Mouse (Mus musculus) left cerebral cortex, postnatal 36 days (tissue): ENCODE measurements around the gene Iah1. TPM values are rescaled to one million over a fixed set of nuclear protein-coding genes. Genes with fewer than 3 reads are reported as not detected.

Experiments used
- DNase-seq, 2 experiments: peaks; one replicate each; pipeline ENCODE4 v3.0.0; 2021 to 2022; ENCODE audit warnings: low spot score in 2 of 2, mixed read lengths in 1 of 2
- intact Hi-C: fragments of 180-260 bp; cut with DNase I; formaldehyde crosslinking; loops from one replicate; pipeline ENCODE4 v1.15.1; 2025
- total RNA-seq, 2 experiments: library from RNA; stranded (reverse); gene quantifications; 2 replicates each; pipeline ENCODE4 v1.2.3; 2021

Gene Iah1
- total RNA-seq, 2 experiments from 2014 or later: 12.7 to 14.5 TPM

- no peak for DNase-seq
- intact Hi-C loops: loop anchor here (10.0 kb wide), 1 partner anchor 387 kb away; no protein-coding TSS in a partner anchor
Observed at GRCm38 (mm10) chr12:21312201-21312600, 4.0 kb upstream of the Iah1 start.

DNA sequence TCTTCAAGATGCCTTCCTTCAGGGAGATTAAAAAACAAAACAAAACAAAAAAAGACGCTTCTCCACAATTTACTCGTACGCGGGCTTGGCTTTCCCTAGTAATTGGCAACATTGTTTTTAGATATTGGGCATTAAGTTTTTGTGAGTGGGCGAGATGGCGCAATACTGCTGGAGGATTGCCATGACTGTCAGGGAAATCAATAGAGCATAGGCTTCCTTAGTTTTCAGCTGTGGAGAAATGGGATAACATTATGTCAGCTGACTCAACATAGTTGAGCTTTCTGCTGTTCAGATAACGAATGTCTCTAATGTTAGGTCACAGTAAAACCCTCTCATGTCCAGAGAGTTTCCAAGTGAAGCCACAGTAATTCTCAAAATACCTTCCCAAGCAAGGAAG is 678 bp downstream of the Iah1 start:
- DNase-seq: no peak
- intact Hi-C loops: loop anchor here (2.0 to 10.0 kb wide), 2 partner anchors 30 to 392 kb away; partner anchors contain the start of gene Itgb1bp1

- intact Hi-C loops: loop anchor here (10.0 kb wide), 1 partner anchor 394 kb away; no protein-coding TSS in a partner anchor
- DNase-seq: peak; percentile 29 to 47
Observed at GRCm38 (mm10) chr12:21318143-21318895, 2.1 kb downstream of the Iah1 start.

- intact Hi-C loops: no loop called here
Observed at GRCm38 (mm10) chr12:21320317-21320716, 4.1 kb downstream of the Iah1 start.

GRCm38 (mm10) chr12:21321170-21321569 is 5.0 kb downstream of the Iah1 start:
- DNase-seq: no peak
- intact Hi-C loops: no loop called here

More at GRCm38 (mm10) chr12:21320317-21320716, 4.1 kb downstream of the Iah1 start:
- no peak for DNase-seq

DNA sequence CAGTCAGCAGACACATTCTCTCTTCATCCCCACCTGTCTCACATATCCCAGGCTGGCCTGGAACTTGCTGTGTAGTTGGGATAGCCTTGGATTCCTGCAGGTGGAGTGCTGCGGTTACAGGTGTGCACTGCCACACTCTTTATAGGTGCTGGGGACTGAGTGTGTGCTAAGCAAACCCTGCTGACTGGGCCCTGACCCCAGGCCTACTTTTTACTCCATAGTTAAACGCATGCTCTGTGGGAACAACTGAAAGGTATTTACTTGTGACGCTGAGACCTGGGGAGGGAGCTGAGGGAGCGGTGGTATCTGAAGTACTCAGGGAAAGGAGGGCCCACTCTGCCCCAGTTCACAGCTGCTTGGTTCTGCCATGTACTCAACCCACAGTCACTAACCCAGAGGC is 6.1 kb downstream of the Iah1 start:
- intact Hi-C loops: no loop called here

DNA sequence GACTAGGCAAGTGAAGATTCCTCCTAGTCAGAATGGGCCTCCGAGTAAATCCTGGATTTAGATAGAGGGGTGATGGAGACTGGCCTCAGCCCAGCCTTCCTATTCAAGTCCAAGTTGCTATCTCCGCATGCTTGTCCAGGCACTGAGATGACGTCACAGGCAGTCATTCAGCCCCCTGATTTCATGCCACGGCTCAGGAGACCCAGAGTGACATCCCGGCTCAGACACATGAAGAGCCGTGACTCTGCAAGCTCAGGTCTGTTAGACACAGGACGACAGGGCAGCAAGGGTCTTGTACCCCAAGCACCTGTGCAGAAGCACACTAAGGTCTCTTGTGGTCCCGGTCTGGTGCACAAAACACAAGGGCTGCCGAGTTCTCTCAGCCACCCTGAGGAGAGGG is 6.7 kb downstream of the Iah1 start:
- intact Hi-C loops: no loop called here
- DNase-seq: no peak

More for the DNA sequence above, 6.1 kb downstream of the Iah1 start:
- no peak for DNase-seq

DNA sequence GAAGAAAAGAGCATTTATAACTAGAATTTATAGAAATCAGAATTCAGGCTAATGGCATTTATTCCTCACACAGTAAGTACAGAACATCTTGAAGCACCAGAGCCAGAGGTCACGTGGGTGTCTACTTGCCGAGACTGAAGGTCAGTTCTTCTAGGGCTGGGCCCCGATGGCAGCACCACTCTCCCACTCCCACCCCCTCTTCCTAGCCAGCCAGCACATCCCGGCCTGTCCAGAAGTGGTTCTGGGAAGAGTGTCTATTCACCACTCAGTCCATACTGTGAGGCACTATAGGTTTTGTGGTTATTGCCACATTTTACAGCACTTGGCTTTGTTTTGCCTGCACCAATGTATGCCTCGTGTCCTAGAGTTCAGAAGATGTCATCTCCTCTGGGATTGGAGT is 7.9 kb downstream of the Iah1 start:
- intact Hi-C loops: no loop called here
- DNase-seq: no peak

- no peak for DNase-seq
- intact Hi-C loops: no loop called here
Observed at GRCm38 (mm10) chr12:21325266-21325665, 9.1 kb downstream of the Iah1 start.

DNA sequence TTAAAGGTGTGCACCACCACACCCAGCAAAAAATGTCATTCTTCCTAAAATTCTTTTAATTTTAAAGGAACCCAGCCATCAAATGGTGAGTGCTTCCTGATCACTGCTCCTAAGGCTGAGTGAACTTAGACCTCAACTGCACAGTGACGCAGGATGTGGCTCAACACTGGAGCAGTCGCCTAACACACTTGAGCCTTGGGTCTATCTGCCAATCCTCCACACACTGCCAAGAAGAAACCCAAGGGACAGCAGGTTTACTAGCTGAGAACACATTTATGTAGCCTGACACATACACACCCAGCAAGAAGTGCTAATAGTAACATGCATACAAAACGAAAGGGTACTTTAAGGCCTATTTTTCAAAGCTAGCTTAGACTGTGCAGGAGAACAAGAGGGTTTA is 10.1 kb downstream of the Iah1 start:
- no peak for DNase-seq
- intact Hi-C loops: no loop called here

- DNase-seq: no peak
- intact Hi-C loops: no loop called here
Observed at GRCm38 (mm10) chr12:21329661-21330400, 13.6 kb downstream of the Iah1 start.

DNA sequence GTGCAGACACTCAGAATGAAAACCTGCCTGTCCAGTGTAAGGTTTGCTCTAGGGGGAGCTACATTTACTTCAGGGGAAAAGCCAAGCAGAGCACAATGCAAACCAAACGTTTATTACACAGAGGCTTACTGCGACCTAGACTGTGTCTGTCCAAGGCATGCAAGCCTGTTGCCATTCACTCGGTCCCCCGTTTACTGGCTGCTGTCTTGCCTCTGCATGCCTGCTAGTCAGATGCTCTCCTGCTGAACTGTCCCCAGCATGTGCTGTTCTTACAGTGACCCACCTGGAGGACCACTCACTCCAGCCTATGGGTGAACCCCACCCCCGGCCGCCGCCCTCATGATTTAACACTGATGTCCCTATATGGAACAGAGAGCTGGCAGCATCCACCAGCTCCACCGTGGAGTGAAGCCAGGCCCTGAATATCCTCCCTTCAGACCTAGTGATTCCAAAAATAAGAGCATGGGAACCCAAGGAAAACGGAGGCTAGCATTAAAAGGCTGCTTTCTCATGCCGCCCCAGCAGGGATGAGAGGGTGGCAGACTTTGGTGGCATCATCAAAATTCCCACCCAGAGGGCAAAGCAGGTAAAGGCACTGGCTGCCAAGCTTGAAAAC is 14.9 kb downstream of the Iah1 start:
- intact Hi-C loops: no loop called here
- peak; percentile 56 to 66 for DNase-seq

DNA sequence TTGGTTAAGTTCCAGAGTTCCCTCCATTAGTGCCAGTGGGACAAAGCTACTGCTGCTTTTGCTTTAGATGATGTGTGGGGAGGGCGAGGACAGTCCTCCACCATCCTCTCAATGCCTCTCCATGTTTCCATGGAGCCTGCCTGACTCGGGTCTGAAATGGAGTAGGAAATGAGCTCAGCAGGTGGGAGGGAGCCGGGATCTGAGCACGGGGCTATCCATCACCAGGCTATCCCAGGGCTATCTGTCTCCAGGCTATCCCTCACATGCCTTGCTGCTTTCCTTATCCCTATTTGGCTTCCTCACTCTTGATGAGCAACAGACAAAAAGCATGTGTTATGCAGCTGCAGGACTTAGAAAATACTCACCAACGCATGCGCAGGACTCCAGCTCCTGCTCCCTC is 15.5 kb downstream of the Iah1 start:
- no peak for DNase-seq
- intact Hi-C loops: no loop called here

GRCm38 (mm10) chr12:21333021-21333420 is 16.8 kb downstream of the Iah1 start:
- intact Hi-C loops: no loop called here
- DNase-seq: no peak

- intact Hi-C loops: no loop called here
- DNase-seq: no peak
Observed at GRCm38 (mm10) chr12:21333766-21334165, 17.6 kb downstream of the Iah1 start.

GRCm38 (mm10) chr12:21335869-21336268 is 19.7 kb downstream of the Iah1 start:
- intact Hi-C loops: no loop called here
- peak; percentile 43 to 47 for DNase-seq

- intact Hi-C loops: no loop called here
- DNase-seq: no peak
Observed at GRCm38 (mm10) chr12:21337171-21337570, 21.0 kb downstream of the Iah1 start.

- intact Hi-C loops: no loop called here
- no peak for DNase-seq
Observed at GRCm38 (mm10) chr12:21340674-21341073, 24.5 kb downstream of the Iah1 start.

DNA sequence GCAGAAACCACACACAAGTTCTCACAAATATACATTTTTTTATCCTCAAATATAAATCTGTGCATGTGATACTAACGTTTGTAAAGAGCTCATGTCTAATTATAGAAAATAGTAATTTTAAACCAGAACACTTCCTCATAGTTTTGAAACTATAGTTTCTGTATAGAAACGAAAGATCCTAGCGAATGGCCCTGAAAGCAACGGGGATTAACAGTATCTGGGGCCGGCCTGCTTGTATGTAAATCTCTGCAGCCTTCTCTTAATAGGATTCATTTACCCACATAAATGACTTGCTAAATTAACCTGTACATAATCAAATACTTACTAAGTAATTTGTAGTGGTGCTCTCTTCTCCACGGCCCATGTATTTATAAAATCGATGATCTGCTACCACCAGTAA is 30.8 kb downstream of the Iah1 start:
- intact Hi-C loops: no loop called here
- DNase-seq: no peak

GRCm38 (mm10) chr12:21350113-21350876 is 34.1 kb downstream of the Iah1 start:
- DNase-seq: no peak
- intact Hi-C loops: no loop called here
